Mouse (Mus musculus): ENCODE measurements at regions not wholly inside any gene's neighbourhood (a gene's known extent, or its start where the extent isn't known, plus 50 kb on each side); places are given as distances from the start of the nearest gene placed in this dataset.

DNA sequence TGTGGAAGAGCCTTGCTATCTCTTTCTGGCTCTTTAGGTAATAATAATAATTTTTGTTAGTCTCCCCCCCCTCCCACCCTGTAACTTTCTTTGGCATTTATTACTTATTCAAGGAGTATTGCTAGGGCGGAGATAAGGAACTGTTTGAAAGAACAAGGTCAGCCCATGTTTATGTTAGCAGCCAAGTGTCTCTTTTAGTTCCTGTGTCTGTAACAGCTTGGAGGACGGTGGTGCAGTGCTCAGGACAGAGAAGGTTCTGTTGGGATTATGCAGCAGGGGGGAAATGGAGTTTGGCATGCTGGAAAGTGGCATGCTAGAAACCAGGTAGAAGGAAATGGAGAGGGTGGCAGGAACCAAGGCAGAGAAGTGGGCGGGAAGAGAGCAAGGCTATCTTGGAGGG is 109.6 kb upstream of the Sall1 start:
- DNase-seq (ENCODE audit: low spot score, missing footprints) = no peak
- Histone ChIP-seq H3K4me3 (ENCODE audit: low read depth, low read length) (no peak overlapping the region), H3K27ac (ENCODE audit: low read depth, low read length) (no peak overlapping the region), H3K4me1 (ENCODE audit: control insufficient read depth, insufficient read depth, low read length) (peaks cover 9% of the 10 kb centered on the region; the same call in 1 of the 2 replicates), H3K4me2 (no peak overlapping the region), H3K9ac (ENCODE audit: low read length) (no peak overlapping the region), H3K9me3 (ENCODE audit: control insufficient read depth, low read length) (no peaks in the 10 kb centered on the region), H3K36me3 (ENCODE audit: control insufficient read depth, insufficient read depth, low read length) (no peaks in the 10 kb centered on the region), H3K27me3 (ENCODE audit: control insufficient read depth, insufficient read depth, low read length) (no peaks in the 10 kb centered on the region)
- 79% methylated on average over 3 of the region's 3 CpGs for WGBS
- no peak for ATAC-seq (ENCODE audit: low FRiP score)

- ATAC-seq (ENCODE audit: low FRiP score) = no peak
Observed at GRCm38 (mm10) chr8:89152867-89153595, 109.1 kb upstream of the Sall1 start.

GRCm38 (mm10) chr8:89152331-89152730 is 108.4 kb upstream of the Sall1 start:
- DNase-seq (ENCODE audit: low spot score, missing footprints) (no peak), ATAC-seq (ENCODE audit: low FRiP score) (no peak)
- Histone ChIP-seq H3K36me3 (ENCODE audit: control insufficient read depth, insufficient read depth, low read length) (no peaks in the 10 kb centered on the region), H3K4me1 (ENCODE audit: control insufficient read depth, insufficient read depth, low read length) (peaks cover 9% of the 10 kb centered on the region; the same call in 1 of the 2 replicates), H3K9ac (ENCODE audit: low read length) (no peak overlapping the region), H3K9me3 (ENCODE audit: control insufficient read depth, low read length) (no peaks in the 10 kb centered on the region), H3K27ac (ENCODE audit: low read depth, low read length) (no peak overlapping the region), H3K4me2 (no peak overlapping the region), H3K4me3 (ENCODE audit: low read depth, low read length) (no peak overlapping the region), H3K27me3 (ENCODE audit: control insufficient read depth, insufficient read depth, low read length) (no peaks in the 10 kb centered on the region)
- WGBS = 90% methylated on average over 8 of the region's 8 CpGs

More at GRCm38 (mm10) chr8:89152867-89153595, 109.1 kb upstream of the Sall1 start:
- Histone ChIP-seq H3K4me1 (ENCODE audit: control insufficient read depth, insufficient read depth, low read length) (peaks cover 9% of the 10 kb centered on the region; the same call in 1 of the 2 replicates), H3K4me3 (ENCODE audit: low read depth, low read length) (no peak overlapping the region), H3K9ac (ENCODE audit: low read length) (no peak overlapping the region), H3K4me2 (no peak overlapping the region), H3K27ac (ENCODE audit: low read depth, low read length) (no peak overlapping the region), H3K36me3 (ENCODE audit: control insufficient read depth, insufficient read depth, low read length) (no peaks in the 10 kb centered on the region), H3K9me3 (ENCODE audit: control insufficient read depth, low read length) (no peaks in the 10 kb centered on the region), H3K27me3 (ENCODE audit: control insufficient read depth, insufficient read depth, low read length) (no peaks in the 10 kb centered on the region)
- 71% methylated on average over 17 of the region's 17 CpGs for WGBS
- DNase-seq (ENCODE audit: low spot score, missing footprints) = no peak

- H3K4me1 ChIP-seq (ENCODE audit: control insufficient read depth, insufficient read depth, low read length) = peaks cover 9% of the 10 kb centered on the region; the same call in 1 of the 2 replicates
- no peak overlapping the region for H3K4me2 ChIP-seq
- no peaks in the 10 kb centered on the region for H3K27me3 ChIP-seq (ENCODE audit: control insufficient read depth, insufficient read depth, low read length)
- no peak overlapping the region for H3K9ac ChIP-seq (ENCODE audit: low read length)
- DNase-seq (ENCODE audit: low spot score, missing footprints) (no peak), ATAC-seq (ENCODE audit: low FRiP score) (no peak)
- H3K9me3 ChIP-seq (ENCODE audit: control insufficient read depth, low read length) = no peaks in the 10 kb centered on the region
- H3K27ac ChIP-seq (ENCODE audit: low read depth, low read length) = no peak overlapping the region
- no peak overlapping the region for H3K4me3 ChIP-seq (ENCODE audit: low read depth, low read length)
- 91% methylated on average over 2 of the region's 2 CpGs for WGBS
- H3K36me3 ChIP-seq (ENCODE audit: control insufficient read depth, insufficient read depth, low read length) = no peaks in the 10 kb centered on the region
Observed at GRCm38 (mm10) chr8:89150952-89151351, 107.0 kb upstream of the Sall1 start.

DNA sequence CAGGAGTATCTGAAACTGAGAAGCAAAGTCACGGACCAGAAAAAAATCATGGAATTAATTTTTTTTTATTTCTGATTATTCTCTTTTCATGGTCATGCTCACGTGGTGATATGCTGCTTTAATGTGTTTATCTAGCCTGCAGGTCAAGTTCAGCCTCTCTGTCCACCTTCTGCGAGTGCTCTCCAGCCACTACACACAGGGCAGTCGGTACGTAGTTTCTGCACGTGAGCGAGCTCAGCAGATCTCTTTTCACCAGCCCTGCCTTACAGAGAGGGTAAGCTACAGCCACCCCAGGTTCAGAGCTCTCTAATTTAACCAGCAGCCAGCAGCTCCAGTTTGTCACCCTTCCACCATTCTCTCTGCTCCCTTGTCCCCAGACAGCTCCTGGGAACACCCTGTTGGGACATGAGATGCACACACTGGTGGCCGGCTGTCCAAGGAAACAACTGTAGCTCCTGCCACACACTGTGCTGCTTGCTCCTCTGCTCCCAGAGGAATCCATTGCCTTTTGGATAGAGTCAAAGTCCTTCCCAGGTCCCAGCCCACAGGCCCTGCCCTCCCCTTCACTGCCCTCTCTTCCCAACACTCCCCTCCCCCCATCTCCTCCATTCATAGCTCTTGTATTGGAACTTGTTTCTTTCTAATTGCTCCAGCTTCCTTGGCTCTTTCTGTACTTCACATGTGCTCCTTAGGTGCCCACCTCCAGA is 97.7 kb upstream of the Sall1 start:
- 53% methylated on average over 8 of the region's 8 CpGs for whole genome bisulfite sequencing
- Histone ChIP-seq H3K27me3 (ENCODE audit: control insufficient read depth, insufficient read depth, low read length) (no peaks in the 10 kb centered on the region), H3K4me1 (ENCODE audit: control insufficient read depth, insufficient read depth, low read length) (peaks cover 16% of the 10 kb centered on the region), H3K4me3 (ENCODE audit: low read depth, low read length) (no peak overlapping the region), H3K36me3 (ENCODE audit: control insufficient read depth, insufficient read depth, low read length) (no peaks in the 10 kb centered on the region), H3K4me2 (no peak overlapping the region), H3K27ac (ENCODE audit: low read depth, low read length) (no peak overlapping the region), H3K9ac (ENCODE audit: low read length) (no peak overlapping the region), H3K9me3 (ENCODE audit: control insufficient read depth, low read length) (no peaks in the 10 kb centered on the region)
- 0 out of 2 replicates have a peak, but pooled peaks have one; percentile 33 for ATAC-seq (ENCODE audit: low FRiP score)
- DNase-seq (ENCODE audit: low spot score, missing footprints) = peak; percentile 90

GRCm38 (mm10) chr8:89139876-89140275 is 95.9 kb upstream of the Sall1 start:
- ATAC-seq (ENCODE audit: low FRiP score) (no peak), DNase-seq (ENCODE audit: low spot score, missing footprints) (no peak)

DNA sequence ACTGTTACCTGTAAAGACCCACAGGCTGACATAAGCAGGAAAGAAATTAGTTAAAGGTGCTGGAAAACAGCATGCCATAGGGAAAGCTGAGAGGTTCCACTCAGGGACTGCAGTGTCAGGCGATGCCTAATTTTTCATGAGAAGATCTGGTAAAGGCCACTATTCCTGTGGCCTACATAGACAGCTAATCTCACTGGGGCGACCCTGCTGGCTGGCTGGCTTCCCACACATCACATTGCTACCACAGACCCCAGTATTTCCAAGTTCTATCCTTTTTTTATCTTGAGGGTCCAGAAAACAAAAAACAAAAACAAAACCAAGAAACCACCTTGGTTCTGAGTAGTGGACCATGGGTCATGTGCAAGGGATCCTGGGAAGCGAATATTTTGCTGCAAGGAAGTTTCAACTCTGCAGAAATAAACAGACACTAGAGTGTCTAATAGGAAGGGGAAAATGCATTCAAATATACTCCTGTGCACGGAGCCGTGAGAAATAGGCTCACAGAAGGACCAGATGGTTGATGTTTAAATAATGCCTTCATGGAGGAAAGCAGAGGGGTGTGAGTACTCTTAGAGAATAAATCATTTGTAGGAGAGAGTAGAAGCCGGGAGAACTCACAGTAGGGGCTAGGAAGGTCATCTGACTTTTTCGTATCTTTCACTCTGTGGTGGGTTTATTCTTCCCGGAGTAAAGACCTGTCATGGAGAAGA is 94.6 kb upstream of the Sall1 start:
- ATAC-seq (ENCODE audit: low FRiP score) (no peak), DNase-seq (ENCODE audit: low spot score, missing footprints) (no peak)
- Histone ChIP-seq H3K27ac (ENCODE audit: low read depth, low read length) (no peak overlapping the region), H3K4me1 (ENCODE audit: control insufficient read depth, insufficient read depth, low read length) (peaks cover 9% of the 10 kb centered on the region), H3K36me3 (ENCODE audit: control insufficient read depth, insufficient read depth, low read length) (no peaks in the 10 kb centered on the region), H3K4me2 (no peak overlapping the region), H3K9me3 (ENCODE audit: control insufficient read depth, low read length) (no peaks in the 10 kb centered on the region), H3K4me3 (ENCODE audit: low read depth, low read length) (no peak overlapping the region), H3K9ac (ENCODE audit: low read length) (no peak overlapping the region), H3K27me3 (ENCODE audit: control insufficient read depth, insufficient read depth, low read length) (no peaks in the 10 kb centered on the region)
- 78% methylated on average over 8 of the region's 8 CpGs for WGBS

More at GRCm38 (mm10) chr8:89139876-89140275, 95.9 kb upstream of the Sall1 start:
- H3K4me3 ChIP-seq (ENCODE audit: low read depth, low read length) = no peak overlapping the region
- H3K9me3 ChIP-seq (ENCODE audit: control insufficient read depth, low read length) = no peaks in the 10 kb centered on the region
- no peak overlapping the region for H3K27ac ChIP-seq (ENCODE audit: low read depth, low read length)
- H3K36me3 ChIP-seq (ENCODE audit: control insufficient read depth, insufficient read depth, low read length) = no peaks in the 10 kb centered on the region
- H3K9ac ChIP-seq (ENCODE audit: low read length) = no peak overlapping the region
- 84% methylated on average over 3 of the region's 3 CpGs for WGBS
- H3K4me2 ChIP-seq = no peak overlapping the region
- H3K27me3 ChIP-seq (ENCODE audit: control insufficient read depth, insufficient read depth, low read length) = no peaks in the 10 kb centered on the region
- peaks cover 16% of the 10 kb centered on the region for H3K4me1 ChIP-seq (ENCODE audit: control insufficient read depth, insufficient read depth, low read length)

- ATAC-seq (ENCODE audit: low FRiP score) (no peak), DNase-seq (ENCODE audit: low spot score, missing footprints) (no peak)
- no peaks in the 10 kb centered on the region for H3K36me3 ChIP-seq (ENCODE audit: control insufficient read depth, insufficient read depth, low read length)
- 88% methylated on average over 19 of the region's 19 CpGs for whole genome bisulfite sequencing
- no peaks in the 10 kb centered on the region for H3K4me1 ChIP-seq (ENCODE audit: control insufficient read depth, insufficient read depth, low read length)
- H3K4me2 ChIP-seq = no peak overlapping the region
- H3K27me3 ChIP-seq (ENCODE audit: control insufficient read depth, insufficient read depth, low read length) = no peaks in the 10 kb centered on the region
- no peak overlapping the region for H3K4me3 ChIP-seq (ENCODE audit: low read depth, low read length)
- no peak overlapping the region for H3K27ac ChIP-seq (ENCODE audit: low read depth, low read length)
- H3K9ac ChIP-seq (ENCODE audit: low read length) = no peak overlapping the region
- H3K9me3 ChIP-seq (ENCODE audit: control insufficient read depth, low read length) = no peaks in the 10 kb centered on the region
Observed at GRCm38 (mm10) chr8:89134581-89135484, 90.9 kb upstream of the Sall1 start.
